Mouse (Mus musculus) kidney, postnatal 0 days (tissue): ENCODE data around the gene Plch2. TPM values are rescaled to one million over a fixed set of nuclear protein-coding genes. Genes with fewer than 3 reads are reported as not detected.

Experiments
- ATAC-seq: fragments of 200-750 bp; cut with Nextera tagmentation; replicated peaks from 2 replicates; pipeline ENCODE4 v1.8.0; 2017; ENCODE audit warnings: low read depth, moderate number of reproducible peaks, moderate TSS enrichment, moderate library complexity; ENCODE audit not compliant: low FRiP score
- DNase-seq: peaks from one replicate; pipeline ENCODE4 v3.0.0-alpha.2; 2016; ENCODE audit warnings: low spot score
- H3K27ac ChIP-seq: fragments of 300-500 bp; sonication (generic); 2 replicates; pipeline ENCODE4 v1.5.1; 2014; ENCODE audit warnings: mild to moderate bottlenecking
- H3K27me3 ChIP-seq: fragments of 300-500 bp; sonication (generic); 2 replicates; pipeline ENCODE4 v1.6.1; 2014; ENCODE audit warnings: low read length, mixed read lengths; ENCODE audit not compliant: insufficient read depth
- H3K36me3 ChIP-seq: fragments of 300-500 bp; sonication (generic); 2 replicates; pipeline ENCODE4 v1.6.1; 2014; ENCODE audit warnings: low read length, mixed read lengths; ENCODE audit not compliant: insufficient read depth
- H3K4me1 ChIP-seq: fragments of 300-500 bp; sonication (generic); replicated peaks from 2 replicates; pipeline ENCODE4 v1.6.1; 2014; ENCODE audit warnings: antibody characterized with exemption, low read length, mixed read lengths; ENCODE audit not compliant: insufficient read depth
- H3K4me2 ChIP-seq: fragments of 300-500 bp; sonication (generic); 2 replicates; pipeline ENCODE4 v1.6.1; 2014; ENCODE audit warnings: mild to moderate bottlenecking, low read length, moderate library complexity, mixed read lengths
- H3K4me3 ChIP-seq: fragments of 300-500 bp; sonication (generic); replicated peaks from 2 replicates; pipeline ENCODE4 v1.5.1; 2014; ENCODE audit warnings: low read depth, low read length
- H3K9ac ChIP-seq: fragments of 300-500 bp; sonication (generic); 2 replicates; pipeline ENCODE4 v1.6.1; 2014; ENCODE audit warnings: low read depth, low read length
- H3K9me3 ChIP-seq: fragments of 300-500 bp; sonication (generic); replicated peaks from 2 replicates; pipeline ENCODE4 v1.6.1; 2016; ENCODE audit warnings: low read length, inconsistent platforms, mixed read lengths
- CTCF ChIP-seq: IDR thresholded peaks from 2 replicates; pipeline ENCODE4 v1.5.1; 2016; ENCODE audit warnings: antibody characterized with exemption, low read depth, mild to moderate bottlenecking, moderate library complexity
- WGBS: fragments of 180-500 bp; shearing (Covaris S2); extraction: QIAGEN DNeasy Blood & Tissue Kit; methylation state at CpG from one replicate; pipeline ENCODE4 v1.1.7; 2014; 5-methylcytosine and 5-hydroxymethylcytosine counted together
- polyA plus RNA-seq: library from polyadenylated mRNA; unstranded; fragments of >200 nt; fragmentation: Nextera tagmentation; extraction: Ambion mirVana; gene quantifications from 2 replicates; pipeline ENCODE4 v1.2.1, GENCODE M21; 2015

The Plch2 gene
- polyA plus RNA-seq, 1 experiment from 2014 or later, result 2.3 TPM

- TF ChIP-seq CTCF, result no peak
- 88% methylated on average over 6 of the region's 6 CpGs for WGBS
- Histone ChIP-seq H3K27me3 (0 out of 2 replicates have a peak, but pooled peaks cover 3% of the 10 kb centered on the region), H3K36me3 (no peaks in the 10 kb centered on the region), H3K4me1 (no peaks in the 10 kb centered on the region), H3K9me3 (no peaks in the 10 kb centered on the region), H3K4me3 (no peak overlapping the region), H3K9ac (no peak overlapping the region), H3K27ac (no peak overlapping the region), H3K4me2 (no peak overlapping the region)
- DNase-seq (no peak), ATAC-seq (no peak)
These were observed 113.1 kb downstream of the Plch2 start for GRCm38 (mm10) chr4:154943323-154944039.

- no peak overlapping the region for H3K27ac ChIP-seq
- no peak for DNase-seq
- TF ChIP-seq CTCF, result no peak
- H3K36me3 ChIP-seq, result no peaks in the 10 kb centered on the region
- H3K27me3 ChIP-seq, result no peaks in the 10 kb centered on the region
- no peak overlapping the region for H3K4me2 ChIP-seq
- H3K9me3 ChIP-seq, result no peaks in the 10 kb centered on the region
- H3K4me1 ChIP-seq, result no peaks in the 10 kb centered on the region
- no peak overlapping the region for H3K9ac ChIP-seq
- ATAC-seq, result no peak
- 76% methylated on average over 10 of the region's 10 CpGs for WGBS
- no peak overlapping the region for H3K4me3 ChIP-seq
These were observed 113.8 kb downstream of the Plch2 start for GRCm38 (mm10) chr4:154942632-154943322.

- no peak for DNase-seq
- Histone ChIP-seq H3K4me1 (no peaks in the 10 kb centered on the region), H3K9ac (no peak overlapping the region), H3K27ac (no peak overlapping the region), H3K4me2 (no peak overlapping the region), H3K9me3 (no peaks in the 10 kb centered on the region), H3K4me3 (no peak overlapping the region), H3K36me3 (no peaks in the 10 kb centered on the region), H3K27me3 (no peaks in the 10 kb centered on the region)
- no peak for TF ChIP-seq CTCF
- 77% methylated on average over 5 of the region's 5 CpGs for WGBS
- ATAC-seq, result no peak
These were observed 114.8 kb downstream of the Plch2 start for GRCm38 (mm10) chr4:154941831-154942230.

- WGBS, result 89% methylated on average over 2 of the region's 2 CpGs
- ATAC-seq, result no peak
- no peak overlapping the region for H3K4me2 ChIP-seq
These were observed 116.4 kb downstream of the Plch2 start for GRCm38 (mm10) chr4:154940156-154940555.

GRCm38 (mm10) chr4:154937746-154938145 is 118.8 kb downstream of the Plch2 start:
- no peaks in the 10 kb centered on the region for H3K9me3 ChIP-seq
- 0 out of 2 replicates have a peak, but pooled peaks cover 3% of the 10 kb centered on the region for H3K4me1 ChIP-seq
- H3K27ac ChIP-seq, result no peak overlapping the region
- no peaks in the 10 kb centered on the region; the same call in 1 of the 2 replicates for H3K27me3 ChIP-seq
- H3K36me3 ChIP-seq, result no peaks in the 10 kb centered on the region
- no peak for ATAC-seq
- 79% methylated on average over 1 of the region's 1 CpGs for WGBS
- no peak for DNase-seq
- H3K4me3 ChIP-seq, result no peak overlapping the region
- no peak overlapping the region for H3K9ac ChIP-seq
- no peak for TF ChIP-seq CTCF
- H3K4me2 ChIP-seq, result no peak overlapping the region

More at GRCm38 (mm10) chr4:154940156-154940555, 116.4 kb downstream of the Plch2 start:
- Histone ChIP-seq H3K4me1 (no peaks in the 10 kb centered on the region), H3K36me3 (no peaks in the 10 kb centered on the region), H3K27me3 (no peaks in the 10 kb centered on the region), H3K4me3 (no peak overlapping the region), H3K9me3 (no peaks in the 10 kb centered on the region), H3K27ac (no peak overlapping the region), H3K9ac (no peak overlapping the region)
- no peak for DNase-seq
- no peak for TF ChIP-seq CTCF

GRCm38 (mm10) chr4:154936542-154937255 is 119.9 kb downstream of the Plch2 start:
- no peak for DNase-seq
- H3K4me1 ChIP-seq, result 0 out of 2 replicates have a peak, but pooled peaks cover 3% of the 10 kb centered on the region
- no peaks in the 10 kb centered on the region for H3K9me3 ChIP-seq
- no peak overlapping the region for H3K9ac ChIP-seq
- H3K4me2 ChIP-seq, result no peak overlapping the region
- no peaks in the 10 kb centered on the region; the same call in 1 of the 2 replicates for H3K27me3 ChIP-seq
- H3K27ac ChIP-seq, result no peak overlapping the region
- no peak for ATAC-seq
- no peak overlapping the region for H3K4me3 ChIP-seq
- H3K36me3 ChIP-seq, result no peaks in the 10 kb centered on the region
- WGBS, result 61% methylated on average over 8 of the region's 8 CpGs
- no peak for TF ChIP-seq CTCF
